Mouse (Mus musculus) ES-Bruce4 (cell line): ENCODE measurements around the gene Rnf217.

Experiments used
- CTCF ChIP-seq: IDR thresholded peaks from one replicate; pipeline ENCODE4 v1.8.1; 2011; ENCODE audit warnings: low read depth, low read length
- EP300 ChIP-seq: IDR thresholded peaks from 2 replicates; pipeline ENCODE4 v1.6.1; 2011; ENCODE audit warnings: low read depth, low read length; ENCODE audit not compliant: insufficient read depth
- POLR2A ChIP-seq: IDR thresholded peaks from one replicate; pipeline ENCODE4 v1.8.1; 2011; ENCODE audit warnings: low read length; ENCODE audit not compliant: insufficient read depth

DNA sequence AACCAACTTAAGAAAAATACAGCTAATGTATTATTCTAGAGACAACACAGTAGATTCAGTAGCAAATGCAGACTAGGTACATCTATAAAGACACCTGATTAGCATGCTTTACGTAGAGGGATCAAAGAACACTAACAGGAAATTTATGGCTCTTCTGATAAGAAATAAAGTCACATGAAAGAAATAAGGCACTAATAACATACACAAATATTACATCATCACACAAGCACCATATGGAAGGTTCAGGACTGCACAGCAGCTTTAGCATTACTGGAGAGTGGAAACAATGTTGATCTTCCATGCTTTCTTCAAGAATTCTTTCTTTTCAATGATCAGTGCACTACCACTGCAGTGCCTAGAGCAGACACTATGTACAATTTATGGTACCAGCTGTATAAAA, 114.7 kb downstream of the Rnf217 start:
- no peak for TF ChIP-seq CTCF
- no peak for TF ChIP-seq EP300
- no peak for TF ChIP-seq POLR2A
